Mouse (Mus musculus) kidney, postnatal 0 days (tissue): ENCODE data around the gene Ahcyl2. TPM values are rescaled to one million over a fixed set of nuclear protein-coding genes. Genes with fewer than 3 reads are reported as not detected.
A peak's percentile ranks its signal among the peaks of the same experiment; 100 is the strongest.

Source experiments
- ATAC-seq: fragments of 200-750 bp; cut with Nextera tagmentation; replicated peaks from 2 replicates; pipeline ENCODE4 v1.8.0; 2017; ENCODE audit warnings: low read depth, moderate number of reproducible peaks, moderate TSS enrichment, moderate library complexity; ENCODE audit not compliant: low FRiP score
- DNase-seq: peaks from one replicate; pipeline ENCODE4 v3.0.0-alpha.2; 2016; ENCODE audit warnings: low spot score
- H3K27ac ChIP-seq: fragments of 300-500 bp; sonication (generic); 2 replicates; pipeline ENCODE4 v1.5.1; 2014; ENCODE audit warnings: mild to moderate bottlenecking
- H3K27me3 ChIP-seq: fragments of 300-500 bp; sonication (generic); 2 replicates; pipeline ENCODE4 v1.6.1; 2014; ENCODE audit warnings: low read length, mixed read lengths; ENCODE audit not compliant: insufficient read depth
- H3K36me3 ChIP-seq: fragments of 300-500 bp; sonication (generic); 2 replicates; pipeline ENCODE4 v1.6.1; 2014; ENCODE audit warnings: low read length, mixed read lengths; ENCODE audit not compliant: insufficient read depth
- H3K4me1 ChIP-seq: fragments of 300-500 bp; sonication (generic); replicated peaks from 2 replicates; pipeline ENCODE4 v1.6.1; 2014; ENCODE audit warnings: antibody characterized with exemption, low read length, mixed read lengths; ENCODE audit not compliant: insufficient read depth
- H3K4me2 ChIP-seq: fragments of 300-500 bp; sonication (generic); 2 replicates; pipeline ENCODE4 v1.6.1; 2014; ENCODE audit warnings: mild to moderate bottlenecking, low read length, moderate library complexity, mixed read lengths
- H3K4me3 ChIP-seq: fragments of 300-500 bp; sonication (generic); replicated peaks from 2 replicates; pipeline ENCODE4 v1.5.1; 2014; ENCODE audit warnings: low read depth, low read length
- H3K9ac ChIP-seq: fragments of 300-500 bp; sonication (generic); 2 replicates; pipeline ENCODE4 v1.6.1; 2014; ENCODE audit warnings: low read depth, low read length
- H3K9me3 ChIP-seq: fragments of 300-500 bp; sonication (generic); replicated peaks from 2 replicates; pipeline ENCODE4 v1.6.1; 2016; ENCODE audit warnings: low read length, inconsistent platforms, mixed read lengths
- CTCF ChIP-seq: IDR thresholded peaks from 2 replicates; pipeline ENCODE4 v1.5.1; 2016; ENCODE audit warnings: antibody characterized with exemption, low read depth, mild to moderate bottlenecking, moderate library complexity
- WGBS: fragments of 180-500 bp; shearing (Covaris S2); extraction: QIAGEN DNeasy Blood & Tissue Kit; methylation state at CpG from one replicate; pipeline ENCODE4 v1.1.7; 2014; 5-methylcytosine and 5-hydroxymethylcytosine counted together
- polyA plus RNA-seq: library from polyadenylated mRNA; unstranded; fragments of >200 nt; fragmentation: Nextera tagmentation; extraction: Ambion mirVana; gene quantifications from 2 replicates; pipeline ENCODE4 v1.2.1, GENCODE M21; 2015

Gene Ahcyl2
- polyA plus RNA-seq, 1 experiment from 2014 or later, result 18.7 TPM

GRCm38 (mm10) chr6:29819309-29819708 is 51.5 kb downstream of the Ahcyl2 start:
- H3K4me3 ChIP-seq, result no peak overlapping the region
- DNase-seq, result peak; percentile 75
- no peak overlapping the region for H3K9ac ChIP-seq
- no peaks in the 10 kb centered on the region for H3K4me1 ChIP-seq
- H3K27me3 ChIP-seq, result no peaks in the 10 kb centered on the region
- H3K9me3 ChIP-seq, result no peaks in the 10 kb centered on the region
- H3K27ac ChIP-seq, result no peak overlapping the region
- TF ChIP-seq CTCF, result peak; percentile 85
- 21% methylated on average over 3 of the region's 3 CpGs for WGBS
- no peak for ATAC-seq
- no peaks in the 10 kb centered on the region for H3K36me3 ChIP-seq
- no peak overlapping the region for H3K4me2 ChIP-seq

GRCm38 (mm10) chr6:29820314-29820713 is 52.5 kb downstream of the Ahcyl2 start:
- Histone ChIP-seq H3K4me2 (no peak overlapping the region), H3K4me3 (no peak overlapping the region), H3K36me3 (no peaks in the 10 kb centered on the region), H3K27ac (no peak overlapping the region), H3K9me3 (no peaks in the 10 kb centered on the region), H3K9ac (no peak overlapping the region), H3K27me3 (no peaks in the 10 kb centered on the region), H3K4me1 (no peaks in the 10 kb centered on the region)
- DNase-seq (no peak), ATAC-seq (no peak)
- 47% methylated on average over 4 of the region's 4 CpGs for WGBS
- no peak for TF ChIP-seq CTCF

- TF ChIP-seq CTCF, result no peak
- no peaks in the 10 kb centered on the region for H3K27me3 ChIP-seq
- 82% methylated on average over 3 of the region's 3 CpGs for WGBS
- H3K9me3 ChIP-seq, result no peaks in the 10 kb centered on the region
- no peaks in the 10 kb centered on the region for H3K4me1 ChIP-seq
- ATAC-seq, result no peak
- no peak overlapping the region for H3K9ac ChIP-seq
- no peaks in the 10 kb centered on the region for H3K36me3 ChIP-seq
- no peak overlapping the region for H3K27ac ChIP-seq
- no peak overlapping the region for H3K4me3 ChIP-seq
- DNase-seq, result no peak
- H3K4me2 ChIP-seq, result no peak overlapping the region
These were observed 53.1 kb downstream of the Ahcyl2 start for GRCm38 (mm10) chr6:29820926-29821325.

- ATAC-seq (no peak), DNase-seq (no peak)
- H3K9me3 ChIP-seq, result no peaks in the 10 kb centered on the region
- H3K4me1 ChIP-seq, result no peaks in the 10 kb centered on the region
- no peaks in the 10 kb centered on the region for H3K36me3 ChIP-seq
- no peak overlapping the region for H3K4me2 ChIP-seq
- 47% methylated on average over 1 of the region's 1 CpGs for WGBS
- H3K27ac ChIP-seq, result no peak overlapping the region
- TF ChIP-seq CTCF, result no peak
- H3K27me3 ChIP-seq, result no peaks in the 10 kb centered on the region
- no peak overlapping the region for H3K4me3 ChIP-seq
- no peak overlapping the region for H3K9ac ChIP-seq
These were observed 54.0 kb downstream of the Ahcyl2 start for GRCm38 (mm10) chr6:29821770-29822169.

GRCm38 (mm10) chr6:29825302-29825701 is 57.5 kb downstream of the Ahcyl2 start:
- Histone ChIP-seq H3K9me3 (no peaks in the 10 kb centered on the region), H3K27me3 (no peaks in the 10 kb centered on the region), H3K27ac (no peak overlapping the region), H3K4me1 (no peaks in the 10 kb centered on the region), H3K4me2 (no peak overlapping the region), H3K4me3 (no peak overlapping the region), H3K36me3 (no peaks in the 10 kb centered on the region), H3K9ac (no peak overlapping the region)
- peak; percentile 15 for DNase-seq
- TF ChIP-seq CTCF, result no peak
- no peak for ATAC-seq
- WGBS, result 21% methylated on average over 2 of the region's 2 CpGs

GRCm38 (mm10) chr6:29827291-29828242 is 59.8 kb downstream of the Ahcyl2 start:
- 79% methylated on average over 5 of the region's 5 CpGs for WGBS
- TF ChIP-seq CTCF, result no peak
- Histone ChIP-seq H3K4me1 (no peaks in the 10 kb centered on the region), H3K4me2 (no peak overlapping the region), H3K4me3 (no peak overlapping the region), H3K9ac (no peak overlapping the region), H3K27me3 (no peaks in the 10 kb centered on the region), H3K9me3 (no peaks in the 10 kb centered on the region), H3K27ac (no peak overlapping the region), H3K36me3 (no peaks in the 10 kb centered on the region)
- DNase-seq (no peak), ATAC-seq (no peak)
